Mouse (Mus musculus): ENCODE data around the gene Vmn1r225.
"Not testable (repeated sequence)": the region's sequence is repeated elsewhere in the genome, so short reads cannot be mapped to it uniquely, and the experiment has no call there.

The Vmn1r225 gene

GRCm38 (mm10) chr17:20497858-20498257, at the start of gene Vmn1r225:
Vmn1r225 (plus strand) TSS chr17:20498158.
- DNase-seq (ENCODE audit: low read depth, low spot score) = no peak

GRCm38 (mm10) chr17:20473311-20473710, 24.6 kb upstream of the Vmn1r225 start:
- no peak for DNase-seq (ENCODE audit: low read depth, low spot score)

GRCm38 (mm10) chr17:20481231-20481630, 16.7 kb upstream of the Vmn1r225 start, which contains the start of gene Vmn2r108:
Vmn2r108 (minus strand) TSS chr17:20481331.
- no peak for DNase-seq (ENCODE audit: low read depth, low spot score)

- DNase-seq (ENCODE audit: low read depth, low spot score) = not testable (repeated sequence)
These were observed 10.3 kb downstream of the Vmn1r225 start for GRCm38 (mm10) chr17:20508247-20508646.
